Mouse (Mus musculus) left cerebral cortex, adult 6 months (tissue): Measurements from ENCODE around the gene Slitrk6. TPM values are rescaled to one million over a fixed set of nuclear protein-coding genes. Genes with fewer than 3 reads are reported as not detected.

ENCODE experiments used
- long read RNA-seq, 2 experiments: library from polyadenylated mRNA; unstranded; transcript quantifications; one replicate each; pipeline ENCODE4 v2.0.0; 2019 to 2020
- polyA plus RNA-seq: library from polyadenylated mRNA; unstranded; fragments of <200 nt; fragmentation: Nextera tagmentation; gene quantifications from 2 replicates; pipeline ENCODE4 v1.2.3, GENCODE M21; 2021

The Slitrk6 gene
- 0.11 and 0.15 TPM in 2 replicates for polyA plus RNA-seq
- long read RNA-seq, experiment 1, full-length matches to known transcripts: 1 of 2 reads
- long read RNA-seq, experiment 1, partial matches to known transcripts: 0 of 2 reads
- long read RNA-seq, experiment 1, other reads (novel, unspliced or antisense): 1 of 2 reads
- long read RNA-seq, experiment 2: 0 reads

DNA sequence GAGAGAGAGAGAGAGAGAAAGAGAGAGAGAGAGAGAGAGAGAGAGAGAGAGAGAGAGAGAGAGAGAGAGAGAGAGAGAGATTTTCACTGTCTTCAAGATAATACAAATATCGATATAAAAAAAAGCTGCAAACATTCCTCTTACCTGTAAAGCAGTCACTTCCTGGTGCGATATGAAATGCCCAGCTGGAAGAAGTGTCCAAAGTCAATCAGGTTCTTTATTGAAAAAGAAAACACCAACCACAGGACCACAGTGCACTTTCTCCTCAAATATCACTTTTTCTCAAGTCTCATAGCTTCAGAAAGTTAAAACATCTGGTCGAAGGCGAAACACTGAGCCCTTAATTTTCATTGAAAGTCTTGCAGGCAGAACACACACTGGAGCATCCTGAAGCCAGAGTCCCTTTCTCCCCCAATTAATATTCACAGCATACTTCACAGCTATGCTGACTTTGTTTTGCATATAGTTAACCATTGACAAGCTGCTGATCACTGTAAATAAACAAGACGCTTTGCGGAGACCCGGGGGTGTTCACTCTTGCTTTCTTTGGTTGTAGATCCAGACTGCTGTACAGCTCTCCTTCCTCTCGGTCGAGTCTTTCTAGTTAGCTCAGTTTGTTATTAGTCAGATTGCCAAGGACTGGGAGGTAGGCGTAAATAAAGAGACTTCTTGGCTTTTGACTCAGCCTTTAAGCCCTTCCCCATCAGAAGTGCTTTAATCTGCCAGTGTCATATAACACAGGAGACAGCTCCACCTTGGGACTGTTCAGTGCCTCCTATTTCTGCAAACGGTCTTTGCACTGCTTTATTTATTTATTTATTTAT lies at the start of gene Slitrk6:
Gene Slitrk6, minus strand, starts transcription at position 666 of the 824 bp plus-strand sequence.

